Mouse (Mus musculus): ENCODE results near the gene Cc2d2b. TPM values are rescaled to one million over a fixed set of nuclear protein-coding genes. Genes with fewer than 3 reads are reported as not detected.

Cc2d2b gene
- 0.12 TPM in 1 of 2 replicates, not detected in the other for polyA plus RNA-seq (2014; fragmentation: Nextera tagmentation; extraction: Ambion mirVana)

- Histone ChIP-seq H3K9ac (ENCODE audit: low read length) (no peak within 1 kb of the TSS), H3K27me3 (ENCODE audit: control insufficient read depth, insufficient read depth, low read length) (no peaks in the 10 kb centered on the region), H3K36me3 (ENCODE audit: control insufficient read depth, insufficient read depth, low read length) (no peaks in the 10 kb centered on the region), H3K9me3 (ENCODE audit: control insufficient read depth, low read length) (no peaks in the 10 kb centered on the region), H3K4me2 (ENCODE audit: low read depth, severe bottlenecking) (no peak within 1 kb of the TSS), H3K4me1 (ENCODE audit: control insufficient read depth, insufficient read depth, low read length) (no peaks in the 10 kb centered on the region), H3K27ac (replicated peaks; ENCODE audit: low read depth, low read length) (no peak within 1 kb of the TSS), H3K4me3 (ENCODE audit: low read depth, low read length) (no peak within 1 kb of the TSS)
- DNase-seq (ENCODE audit: low spot score) (no peak), ATAC-seq (ENCODE audit: insufficient number of reproducible peaks, low FRiP score, low TSS enrichment, low read depth) (no peak)
- 63% methylated on average over 17 of the region's 17 CpGs for WGBS
Observed at GRCm38 (mm10) chr19:40748559-40748958, at the start of gene Cc2d2b. Gene Cc2d2b (plus strand): TSS chr19:40748753.

GRCm38 (mm10) chr19:40699816-40700215 lies 48.7 kb upstream of the Cc2d2b start:
- no peak for DNase-seq (ENCODE audit: low spot score)
- Histone ChIP-seq H3K27ac (replicated peaks; ENCODE audit: low read depth, low read length) (no peak overlapping the region), H3K36me3 (ENCODE audit: control insufficient read depth, insufficient read depth, low read length) (no peaks in the 10 kb centered on the region), H3K4me3 (ENCODE audit: low read depth, low read length) (no peak overlapping the region), H3K4me2 (ENCODE audit: low read depth, severe bottlenecking) (no peak overlapping the region), H3K4me1 (ENCODE audit: control insufficient read depth, insufficient read depth, low read length) (no peaks in the 10 kb centered on the region), H3K27me3 (ENCODE audit: control insufficient read depth, insufficient read depth, low read length) (no peaks in the 10 kb centered on the region), H3K9me3 (ENCODE audit: control insufficient read depth, low read length) (no peaks in the 10 kb centered on the region), H3K9ac (ENCODE audit: low read length) (no peak overlapping the region)
- no peak for ATAC-seq (ENCODE audit: insufficient number of reproducible peaks, low FRiP score, low TSS enrichment, low read depth)
- 88% methylated on average over 5 of the region's 5 CpGs for WGBS

- Histone ChIP-seq H3K36me3 (ENCODE audit: control insufficient read depth, insufficient read depth, low read length) (no peaks in the 10 kb centered on the region), H3K27ac (replicated peaks; ENCODE audit: low read depth, low read length) (no peak overlapping the region), H3K4me2 (ENCODE audit: low read depth, severe bottlenecking) (no peak overlapping the region), H3K4me1 (ENCODE audit: control insufficient read depth, insufficient read depth, low read length) (no peaks in the 10 kb centered on the region), H3K4me3 (ENCODE audit: low read depth, low read length) (no peak overlapping the region), H3K9me3 (ENCODE audit: control insufficient read depth, low read length) (no peaks in the 10 kb centered on the region), H3K9ac (ENCODE audit: low read length) (0 out of 2 replicates have a peak overlapping the region, but pooled peaks have one; percentile 7), H3K27me3 (ENCODE audit: control insufficient read depth, insufficient read depth, low read length) (no peaks in the 10 kb centered on the region)
- 74% methylated on average over 4 of the region's 4 CpGs for WGBS
- DNase-seq (ENCODE audit: low spot score), result no peak
- ATAC-seq (ENCODE audit: insufficient number of reproducible peaks, low FRiP score, low TSS enrichment, low read depth), result no peak
Observed at GRCm38 (mm10) chr19:40702406-40702805, 46.1 kb upstream of the Cc2d2b start.

GRCm38 (mm10) chr19:40712889-40713628 lies 35.5 kb upstream of the Cc2d2b start:
- H3K4me1 ChIP-seq (ENCODE audit: control insufficient read depth, insufficient read depth, low read length), result 0 out of 2 replicates have a peak, but pooled peaks cover 6% of the 10 kb centered on the region
- no peak overlapping the region for H3K4me2 ChIP-seq (ENCODE audit: low read depth, severe bottlenecking)
- no peaks in the 10 kb centered on the region for H3K36me3 ChIP-seq (ENCODE audit: control insufficient read depth, insufficient read depth, low read length)
- H3K9me3 ChIP-seq (ENCODE audit: control insufficient read depth, low read length), result no peaks in the 10 kb centered on the region
- H3K27ac ChIP-seq (replicated peaks; ENCODE audit: low read depth, low read length), result no peak overlapping the region
- WGBS, result 93% methylated on average over 13 of the region's 16 CpGs
- no peaks in the 10 kb centered on the region for H3K27me3 ChIP-seq (ENCODE audit: control insufficient read depth, insufficient read depth, low read length)
- ATAC-seq (ENCODE audit: insufficient number of reproducible peaks, low FRiP score, low TSS enrichment, low read depth) (no peak), DNase-seq (ENCODE audit: low spot score) (no peak)
- H3K4me3 ChIP-seq (ENCODE audit: low read depth, low read length), result no peak overlapping the region
- H3K9ac ChIP-seq (ENCODE audit: low read length), result no peak overlapping the region

GRCm38 (mm10) chr19:40714700-40715099 lies 33.9 kb upstream of the Cc2d2b start:
- Histone ChIP-seq H3K27ac (replicated peaks; ENCODE audit: low read depth, low read length) (no peak overlapping the region), H3K4me2 (ENCODE audit: low read depth, severe bottlenecking) (no peak overlapping the region), H3K36me3 (ENCODE audit: control insufficient read depth, insufficient read depth, low read length) (no peaks in the 10 kb centered on the region), H3K9me3 (ENCODE audit: control insufficient read depth, low read length) (no peaks in the 10 kb centered on the region), H3K4me1 (ENCODE audit: control insufficient read depth, insufficient read depth, low read length) (no peaks in the 10 kb centered on the region), H3K27me3 (ENCODE audit: control insufficient read depth, insufficient read depth, low read length) (no peaks in the 10 kb centered on the region), H3K9ac (ENCODE audit: low read length) (no peak overlapping the region), H3K4me3 (ENCODE audit: low read depth, low read length) (no peak overlapping the region)
- ATAC-seq (ENCODE audit: insufficient number of reproducible peaks, low FRiP score, low TSS enrichment, low read depth) (no peak), DNase-seq (ENCODE audit: low spot score) (no peak)
- WGBS, result 33% methylated on average over 5 of the region's 5 CpGs

GRCm38 (mm10) chr19:40716981-40717380 lies 31.6 kb upstream of the Cc2d2b start:
- ATAC-seq (ENCODE audit: insufficient number of reproducible peaks, low FRiP score, low TSS enrichment, low read depth) (no peak), DNase-seq (ENCODE audit: low spot score) (no peak)
- Histone ChIP-seq H3K27ac (replicated peaks; ENCODE audit: low read depth, low read length) (no peak overlapping the region), H3K27me3 (ENCODE audit: control insufficient read depth, insufficient read depth, low read length) (no peaks in the 10 kb centered on the region), H3K4me3 (ENCODE audit: low read depth, low read length) (no peak overlapping the region), H3K36me3 (ENCODE audit: control insufficient read depth, insufficient read depth, low read length) (no peaks in the 10 kb centered on the region), H3K9ac (ENCODE audit: low read length) (no peak overlapping the region), H3K9me3 (ENCODE audit: control insufficient read depth, low read length) (no peaks in the 10 kb centered on the region), H3K4me1 (ENCODE audit: control insufficient read depth, insufficient read depth, low read length) (no peaks in the 10 kb centered on the region), H3K4me2 (ENCODE audit: low read depth, severe bottlenecking) (no peak overlapping the region)
- WGBS, result 88% methylated on average over 6 of the region's 6 CpGs

- DNase-seq (ENCODE audit: low spot score) (no peak), ATAC-seq (ENCODE audit: insufficient number of reproducible peaks, low FRiP score, low TSS enrichment, low read depth) (no peak)
- no peak overlapping the region for H3K27ac ChIP-seq (replicated peaks; ENCODE audit: low read depth, low read length)
- 38% methylated on average over 11 of the region's 11 CpGs for WGBS
- 0 out of 2 replicates have a peak, but pooled peaks cover 3% of the 10 kb centered on the region for H3K4me1 ChIP-seq (ENCODE audit: control insufficient read depth, insufficient read depth, low read length)
- H3K4me2 ChIP-seq (ENCODE audit: low read depth, severe bottlenecking), result no peak overlapping the region
- no peaks in the 10 kb centered on the region for H3K27me3 ChIP-seq (ENCODE audit: control insufficient read depth, insufficient read depth, low read length)
- H3K9me3 ChIP-seq (ENCODE audit: control insufficient read depth, low read length), result no peaks in the 10 kb centered on the region
- H3K9ac ChIP-seq (ENCODE audit: low read length), result no peak overlapping the region
- no peak overlapping the region for H3K4me3 ChIP-seq (ENCODE audit: low read depth, low read length)
- H3K36me3 ChIP-seq (ENCODE audit: control insufficient read depth, insufficient read depth, low read length), result no peaks in the 10 kb centered on the region
Observed at GRCm38 (mm10) chr19:40719439-40720105, 29.0 kb upstream of the Cc2d2b start.

- H3K4me2 ChIP-seq (ENCODE audit: low read depth, severe bottlenecking), result no peak overlapping the region
- no peaks in the 10 kb centered on the region for H3K27me3 ChIP-seq (ENCODE audit: control insufficient read depth, insufficient read depth, low read length)
- DNase-seq (ENCODE audit: low spot score) (no peak), ATAC-seq (ENCODE audit: insufficient number of reproducible peaks, low FRiP score, low TSS enrichment, low read depth) (no peak)
- H3K36me3 ChIP-seq (ENCODE audit: control insufficient read depth, insufficient read depth, low read length), result no peaks in the 10 kb centered on the region
- 0 out of 2 replicates have a peak, but pooled peaks cover 3% of the 10 kb centered on the region for H3K4me1 ChIP-seq (ENCODE audit: control insufficient read depth, insufficient read depth, low read length)
- no peak overlapping the region for H3K9ac ChIP-seq (ENCODE audit: low read length)
- no peak overlapping the region for H3K27ac ChIP-seq (replicated peaks; ENCODE audit: low read depth, low read length)
- H3K4me3 ChIP-seq (ENCODE audit: low read depth, low read length), result no peak overlapping the region
- no peaks in the 10 kb centered on the region for H3K9me3 ChIP-seq (ENCODE audit: control insufficient read depth, low read length)
- 69% methylated on average over 12 of the region's 12 CpGs for WGBS
Observed at GRCm38 (mm10) chr19:40720381-40720780, 28.2 kb upstream of the Cc2d2b start.
